Comparison of ENCODE assay signal across 22 mouse cellular contexts in genomic region chr8:117078367-117078926, GRCm38 (mm10). TPM values are rescaled to one million over a fixed set of nuclear protein-coding genes. Genes with fewer than 3 reads are reported as not detected.
"Had no signal": no experiment of that assay in that cellular context is flagged by ENCODE, and none has a peak within 500 bp of the region (broad histone marks: within the 10 kb centered on the region; RNA-seq: fewer than 3 reads in every experiment).

No protein-coding gene starts in this region.

- H3K4me2 ChIP-seq: lung, embryonic 14.5 days; midbrain, embryonic 12.5 days; neural tube, embryonic 12.5 days; stomach, embryonic 15.5 days had no signal

- H3K9me3 ChIP-seq: midbrain, embryonic 10.5 days; midbrain, embryonic 12.5 days; neural tube, embryonic 12.5 days; stomach, embryonic 15.5 days had no signal

- ATAC-seq: midbrain, embryonic 16.5 days had no signal

- H3K27me3 ChIP-seq: midbrain, embryonic 12.5 days; neural tube, embryonic 12.5 days had no signal

- DNase-seq: lung, adult 18-20 months; lung, embryonic 14.5 days; lung, postnatal 10 days; midbrain, embryonic 14.5 days; retina, postnatal 1 day; right cerebral cortex, adult 18-20 months; right cerebral cortex, postnatal 25 days; right cerebral cortex, postnatal 4 days; thymus, adult 2 months; thymus, postnatal 25 days; thymus, postnatal 4 days had no signal

- H3K4me3 ChIP-seq: midbrain, embryonic 10.5 days; midbrain, embryonic 12.5 days; neural tube, embryonic 12.5 days; stomach, embryonic 15.5 days had no signal

- H3K36me3 ChIP-seq: midbrain, embryonic 10.5 days; midbrain, embryonic 12.5 days; neural tube, embryonic 12.5 days; stomach, embryonic 15.5 days had no signal

- H3K9ac ChIP-seq: liver, embryonic 14.5 days; lung, embryonic 14.5 days; midbrain, embryonic 12.5 days; neural tube, embryonic 12.5 days; stomach, embryonic 15.5 days had no signal

- H3K4me1 ChIP-seq: midbrain, embryonic 10.5 days; midbrain, embryonic 12.5 days; neural tube, embryonic 12.5 days; stomach, embryonic 15.5 days had no signal

- H3K27ac ChIP-seq: liver, embryonic 14.5 days; midbrain, embryonic 10.5 days; midbrain, embryonic 12.5 days; neural tube, embryonic 12.5 days; stomach, embryonic 15.5 days; stomach, postnatal 0 days had no signal

RNA-seq across cellular contexts. Expression of gene Pkd1l2, which starts 3.8 kb away (rescaled TPM):
- total RNA-seq: megakaryocyte-erythroid progenitor cell, adult 5-6 weeks had no signal
- polyA plus RNA-seq: liver, embryonic 14.5 days; liver, embryonic 16.5 days; lung, embryonic 14.5 days; lung, embryonic 16.5 days; midbrain, embryonic 12.5 days; midbrain, embryonic 16.5 days; stomach, postnatal 0 days had no signal

RNA-seq across cellular contexts. Expression of gene Bco1, which starts 17.2 kb away (rescaled TPM):
- total RNA-seq: megakaryocyte, adult 5-6 weeks had no signal
- polyA plus RNA-seq: midbrain, embryonic 14.5 days had no signal
